Comparison of ENCODE assay signal across 1 mouse cellular context in the genomic region with DNA sequence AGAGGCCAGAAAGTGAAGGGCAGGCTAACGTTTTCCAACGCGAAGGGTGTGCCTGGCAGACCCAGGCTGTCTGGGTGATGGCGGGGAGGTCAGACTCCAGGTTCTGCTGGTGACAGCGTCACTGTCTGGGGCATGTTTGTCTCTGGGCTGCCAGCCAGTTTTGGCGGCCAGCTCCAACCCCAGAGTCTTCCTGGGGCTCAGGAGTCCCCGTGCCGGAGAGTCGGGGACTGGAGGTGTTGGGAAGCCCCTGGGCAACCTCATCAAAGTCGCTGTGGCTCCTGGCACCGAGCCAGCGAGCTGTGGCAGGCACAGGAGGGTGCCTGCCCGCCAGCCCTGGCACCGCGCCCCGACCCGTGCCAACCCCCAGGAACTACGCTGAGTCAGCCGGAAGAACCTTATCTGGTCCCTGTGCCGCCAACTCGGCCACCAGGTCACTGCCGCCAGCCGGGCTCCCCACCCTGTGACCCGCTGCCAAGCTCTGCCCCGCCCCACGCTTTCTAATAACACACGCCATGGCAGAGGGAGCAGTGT.
A peak's percentile ranks its signal among the peaks of the same experiment; 100 is the strongest.
TF ChIP-seq lines count a peak whose summit lies in the region.

No protein-coding gene starts in this region.

TF ChIP-seq in MEL, 35 proteins besides CTCF, POLR2A, EP300 and RAD21 (continued from another document):
- no peak for TF ChIP-seq MYC (IDR thresholded peaks at IDR 0.05; ENCODE audit: low read depth, low read length)
- TF ChIP-seq BHLHE40 (IDR thresholded peaks at IDR 0.05; ENCODE audit: borderline replicate concordance, low read depth, low read length): peak; percentile 51; the same call in 1 of the 2 replicates
- TF ChIP-seq ZKSCAN1 (IDR thresholded peaks at IDR 0.05; ENCODE audit: low read depth, low read length): no peak
- TF ChIP-seq KAT2A (conservative IDR thresholded peaks at IDR 0.05; ENCODE audit: low read depth, low read length): no peak
- no peak for TF ChIP-seq MAZ (IDR thresholded peaks at IDR 0.05; ENCODE audit: low read depth, low read length)
- TF ChIP-seq TCF12 (IDR thresholded peaks at IDR 0.05; ENCODE audit: low read depth, low read length): no peak
- TF ChIP-seq MEF2A (IDR thresholded peaks at IDR 0.05; ENCODE audit: extremely low read depth, insufficient replicate concordance, low read depth, low read length, poor library complexity, severe bottlenecking): no peak
- TF ChIP-seq ETS1 (IDR thresholded peaks at IDR 0.05; ENCODE audit: low read depth, low read length): 0 out of 2 replicates have a peak, but pooled peaks have one; percentile 5
- TF ChIP-seq USF2 (IDR thresholded peaks at IDR 0.05; ENCODE audit: borderline replicate concordance in 1 of 2, insufficient read depth in 1 of 2, low read depth in 1 of 2, low read length in 2 of 2): no peak
- no peak for TF ChIP-seq ZC3H11A (IDR thresholded peaks at IDR 0.05; ENCODE audit: low read depth, low read length)
- TF ChIP-seq TAL1 (IDR thresholded peaks at IDR 0.05; ENCODE audit: low read length): no peak
TF ChIP-seq in MEL: peak in this region for 2.
